ENCODE assay signal across 12 mouse cellular contexts in genomic region chr17:28236636-28237015, GRCm38 (mm10). TPM values are rescaled to one million over a fixed set of nuclear protein-coding genes. Genes with fewer than 3 reads are reported as not detected.
A peak's percentile ranks its signal among the peaks of the same experiment; 100 is the strongest.
DNase-seq lines count a peak whose midpoint lies in the region; ATAC-seq and TF ChIP-seq lines count a peak whose summit lies in the region.
"Had no signal": no experiment of that assay in that cellular context is flagged by ENCODE, and none has a peak within 500 bp of the region (broad histone marks: within the 10 kb centered on the region; RNA-seq: fewer than 3 reads in every experiment).

No protein-coding gene starts in this region.

- H3K36me3 ChIP-seq in kidney, embryonic 15.5 days: peaks cover 41% of the 10 kb centered on the region
- H3K36me3 ChIP-seq in ES-E14 (ENCODE audit: control insufficient read depth, insufficient read depth, low read length, poor library complexity, severe bottlenecking): peaks cover 17% of the 10 kb centered on the region; the same call in 1 of the 2 replicates
- H3K36me3 ChIP-seq in liver, embryonic 16.5 days (ENCODE audit: control insufficient read depth, insufficient read depth): no peaks in the 10 kb centered on the region

- no peak overlapping the region for H3K4me2 ChIP-seq in kidney, embryonic 15.5 days
- H3K4me2 ChIP-seq in liver, embryonic 16.5 days (ENCODE audit: low read depth, low read length): peak overlapping the region; percentile 10; the same call in 1 of the 2 replicates
- H3K4me2 ChIP-seq: forebrain, embryonic 13.5 days; limb, embryonic 12.5 days had no signal

- no peak for TF ChIP-seq POLR2A in cortical plate, adult 2 months (IDR thresholded peaks at IDR 0.05; ENCODE audit: extremely low read depth, insufficient read depth, low read length)

- 81% methylated on average over 4 of the region's 4 CpGs for WGBS in kidney, embryonic 15.5 days
- 64% methylated on average over 4 of the region's 4 CpGs for WGBS in liver, embryonic 16.5 days (ENCODE audit: insufficient replicate concordance)

- H3K9ac ChIP-seq in kidney, embryonic 15.5 days: 0 out of 2 replicates have a peak overlapping the region, but pooled peaks have one; percentile 4
- no peak overlapping the region for H3K9ac ChIP-seq in ES-E14 (ENCODE audit: insufficient read depth, low read depth, low read length, poor library complexity, severe bottlenecking)
- H3K9ac ChIP-seq in liver, embryonic 16.5 days (ENCODE audit: low read depth, low read length): peak overlapping the region; percentile 35; the same call in 1 of the 2 replicates
- H3K9ac ChIP-seq: forebrain, embryonic 13.5 days; limb, embryonic 12.5 days had no signal

- H3K4me1 ChIP-seq in kidney, embryonic 15.5 days: peaks cover 39% of the 10 kb centered on the region
- peaks cover 3 to 25% of the 10 kb centered on the region in 2 experiments; a peak in 3 of 4 replicates for H3K4me1 ChIP-seq in ES-E14 (ENCODE audit: control insufficient read depth in 2 of 2, insufficient read depth in 2 of 2, low read length in 2 of 2, poor library complexity in 1 of 2)
- peaks cover 4% of the 10 kb centered on the region for H3K4me1 ChIP-seq in cortical plate, adult 2 months (ENCODE audit: control insufficient read depth, insufficient read depth, low read length)
- peaks cover 48% of the 10 kb centered on the region for H3K4me1 ChIP-seq in liver, embryonic 16.5 days (ENCODE audit: control insufficient read depth, low read depth, low read length)

- no peak for TF ChIP-seq CTCF in cortical plate, adult 2 months (IDR thresholded peaks at IDR 0.05; ENCODE audit: extremely low read depth, insufficient read depth, low read length)

- in situ Hi-C loops in ES-E14 (cut with MboI; ENCODE audit: low sequenced_read_pairs in 2 of 2, unreplicated experiment in 2 of 2): no loop called here

- H3K9me3 ChIP-seq in kidney, embryonic 15.5 days (replicated peaks): no peaks in the 10 kb centered on the region
- H3K9me3 ChIP-seq in ES-E14 (ENCODE audit: control insufficient read depth, insufficient read depth, low read depth, low read length): no peaks in the 10 kb centered on the region
- H3K9me3 ChIP-seq in liver, embryonic 16.5 days (replicated peaks; ENCODE audit: control insufficient read depth, low read length): no peaks in the 10 kb centered on the region
- H3K9me3 ChIP-seq: forebrain, embryonic 13.5 days; G1E; limb, embryonic 12.5 days had no signal

- H3K4me3 ChIP-seq in kidney, embryonic 15.5 days (replicated peaks): no peak overlapping the region
- no peak overlapping the region for H3K4me3 ChIP-seq in ES-E14 (ENCODE audit: insufficient read depth in 1 of 2, low read depth in 1 of 2, low read length in 2 of 2, poor library complexity in 1 of 2, severe bottlenecking in 1 of 2)
- no peak overlapping the region for H3K4me3 ChIP-seq in cortical plate, adult 2 months (ENCODE audit: insufficient read depth, low read length)
- no peak overlapping the region for H3K4me3 ChIP-seq in liver, embryonic 16.5 days (ENCODE audit: low read depth, low read length)
- H3K4me3 ChIP-seq: forebrain, embryonic 13.5 days; limb, embryonic 12.5 days had no signal

- no peak for DNase-seq in kidney, adult 9 months
- no peak for DNase-seq in ES-E14 (ENCODE audit: low read depth, low spot score)
- no peak for DNase-seq in left cerebral cortex, postnatal 36 days (ENCODE audit: low spot score in 2 of 2)
- no peak for DNase-seq in cerebellum, postnatal 25 days
- no peak for DNase-seq in kidney, postnatal 4 days

- no peaks in the 10 kb centered on the region for H3K27me3 ChIP-seq in kidney, embryonic 15.5 days
- no peaks in the 10 kb centered on the region for H3K27me3 ChIP-seq in liver, embryonic 16.5 days (ENCODE audit: control insufficient read depth, insufficient read depth, low read depth, low read length)
- H3K27me3 ChIP-seq: forebrain, embryonic 13.5 days; limb, embryonic 12.5 days had no signal

- no peak overlapping the region for H3K27ac ChIP-seq in kidney, embryonic 15.5 days
- no peak overlapping the region for H3K27ac ChIP-seq in ES-E14 (ENCODE audit: insufficient read depth, low read depth, low read length, poor library complexity, severe bottlenecking)
- peak overlapping the region; percentile 47 for H3K27ac ChIP-seq in cortical plate, adult 2 months (ENCODE audit: insufficient read depth, low read length)
- no peak overlapping the region for H3K27ac ChIP-seq in liver, embryonic 16.5 days (ENCODE audit: low read length)
- H3K27ac ChIP-seq: forebrain, embryonic 13.5 days had no signal

- intact Hi-C loops in left cerebral cortex, postnatal 36 days (cut with DNase I): no loop called here

- no peak for ATAC-seq in kidney, embryonic 15.5 days (replicated peaks; ENCODE audit: low FRiP score)
- peak; percentile 7; the same call in 1 of the 2 replicates for ATAC-seq in liver, embryonic 16.5 days (ENCODE audit: low read depth)
- ATAC-seq: forebrain, embryonic 13.5 days; intestine, embryonic 16.5 days had no signal

TF ChIP-seq in ES-E14, 5 proteins besides CTCF, POLR2A, EP300 and RAD21:
- TF ChIP-seq MAFK (IDR thresholded peaks at IDR 0.05; ENCODE audit: insufficient read depth, low read depth, low read length) (peak; percentile 76), HCFC1 (IDR thresholded peaks at IDR 0.05; ENCODE audit: borderline replicate concordance, insufficient read depth, low read length) (no peak)

RNA-seq across cellular contexts. Expression of gene Ppard, which starts 4.1 kb away (rescaled TPM):
- polyA plus RNA-seq in kidney, embryonic 15.5 days (2015; fragmentation: Nextera tagmentation; extraction: Ambion mirVana): 2.3 and 2.7 TPM in 2 replicates
- 6.7 and 10.7 TPM in 2 replicates for total RNA-seq in ES-E14 (2012; rRNA removed)
- polyA plus RNA-seq in cortical plate, adult 2 months (2012; rRNA removed): 24.2 TPM in 2 replicates
- 0.62 and 0.77 TPM in 2 replicates for polyA plus RNA-seq in liver, embryonic 16.5 days (2015; fragmentation: Nextera tagmentation; extraction: Ambion mirVana)
- 10 to 100 TPM; 28.7 to 30.2 TPM for total RNA-seq in left cerebral cortex, postnatal 36 days (2021)

RNA-seq across cellular contexts. Expression of gene Def6, which starts 29.0 kb away (rescaled TPM):
- polyA plus RNA-seq in kidney, embryonic 15.5 days (2015; fragmentation: Nextera tagmentation; extraction: Ambion mirVana): 6.7 and 7.5 TPM in 2 replicates
- total RNA-seq in ES-E14 (2012; rRNA removed): 17.6 and 20.8 TPM in 2 replicates
- polyA plus RNA-seq in cortical plate, adult 2 months (2012; rRNA removed): 3.7 and 4.5 TPM in 2 replicates
- 7.2 and 8.2 TPM in 2 replicates for polyA plus RNA-seq in liver, embryonic 16.5 days (2015; fragmentation: Nextera tagmentation; extraction: Ambion mirVana)
- total RNA-seq in left cerebral cortex, postnatal 36 days (2021): 1 to 10 TPM; 2.6 TPM

RNA-seq across cellular contexts. Expression of gene Zfp523, which starts 59.7 kb away (rescaled TPM):
- 36.3 and 40.1 TPM in 2 replicates for polyA plus RNA-seq in kidney, embryonic 15.5 days (2015; fragmentation: Nextera tagmentation; extraction: Ambion mirVana)
- 11.4 and 16.8 TPM in 2 replicates for total RNA-seq in ES-E14 (2012; rRNA removed)
- polyA plus RNA-seq in cortical plate, adult 2 months (2012; rRNA removed): 110 and 113 TPM in 2 replicates
- polyA plus RNA-seq in liver, embryonic 16.5 days (2015; fragmentation: Nextera tagmentation; extraction: Ambion mirVana): 6.2 TPM in 2 replicates
- 100 to 1,000 TPM; 102 to 116 TPM for total RNA-seq in left cerebral cortex, postnatal 36 days (2021)
